Mouse (Mus musculus): ENCODE results near the gene Cux1.

Cux1 gene

GRCm38 (mm10) chr5:136567176-136568025 lies at the start of gene Cux1:
Gene Cux1, minus strand, starts transcription at chr5:136567490.
- DNase-seq (ENCODE audit: low spot score in 2 of 2): peak; percentile 45 to 80

GRCm38 (mm10) chr5:136612391-136612790 lies 45.1 kb upstream of the Cux1 start:
- DNase-seq (ENCODE audit: low spot score in 2 of 2): no peak

- DNase-seq (ENCODE audit: low spot score in 2 of 2): no peak
Measured at GRCm38 (mm10) chr5:136608814-136609434, 41.6 kb upstream of the Cux1 start.

GRCm38 (mm10) chr5:136605144-136605543 lies 37.9 kb upstream of the Cux1 start:
- DNase-seq (ENCODE audit: low spot score in 2 of 2): no peak

- DNase-seq (ENCODE audit: low spot score in 2 of 2): no peak
Measured at GRCm38 (mm10) chr5:136603176-136603964, 36.1 kb upstream of the Cux1 start.

GRCm38 (mm10) chr5:136600511-136600910 lies 33.2 kb upstream of the Cux1 start:
- DNase-seq (ENCODE audit: low spot score in 2 of 2): no peak

GRCm38 (mm10) chr5:136594896-136595540 lies 27.7 kb upstream of the Cux1 start:
- DNase-seq (ENCODE audit: low spot score in 2 of 2): no peak

- DNase-seq (ENCODE audit: low spot score in 2 of 2): no peak
Measured at GRCm38 (mm10) chr5:136591816-136592499, 24.7 kb upstream of the Cux1 start.

GRCm38 (mm10) chr5:136589002-136589401 lies 21.7 kb upstream of the Cux1 start:
- DNase-seq (ENCODE audit: low spot score in 2 of 2): no peak

GRCm38 (mm10) chr5:136588471-136588870 lies 21.2 kb upstream of the Cux1 start:
- DNase-seq (ENCODE audit: low spot score in 2 of 2): no peak

GRCm38 (mm10) chr5:136584676-136585285 lies 17.5 kb upstream of the Cux1 start:
- no peak for DNase-seq (ENCODE audit: low spot score in 2 of 2)

GRCm38 (mm10) chr5:136583666-136584464 lies 16.6 kb upstream of the Cux1 start:
- no peak for DNase-seq (ENCODE audit: low spot score in 2 of 2)

GRCm38 (mm10) chr5:136583256-136583655 lies 16.0 kb upstream of the Cux1 start:
- no peak for DNase-seq (ENCODE audit: low spot score in 2 of 2)

- no peak for DNase-seq (ENCODE audit: low spot score in 2 of 2)
Measured at GRCm38 (mm10) chr5:136582201-136582600, 14.9 kb upstream of the Cux1 start.

GRCm38 (mm10) chr5:136581625-136582024 lies 14.3 kb upstream of the Cux1 start:
- DNase-seq (ENCODE audit: low spot score in 2 of 2): no peak

GRCm38 (mm10) chr5:136581166-136581565 lies 13.9 kb upstream of the Cux1 start:
- peak in 1 of 2 experiments; percentile 38 for DNase-seq (ENCODE audit: low spot score in 2 of 2)

GRCm38 (mm10) chr5:136578201-136578600 lies 10.9 kb upstream of the Cux1 start:
- no peak for DNase-seq (ENCODE audit: low spot score in 2 of 2)

GRCm38 (mm10) chr5:136570171-136570570 lies 2.9 kb upstream of the Cux1 start:
- DNase-seq (ENCODE audit: low spot score in 2 of 2): no peak

GRCm38 (mm10) chr5:136568776-136569175 lies 1.5 kb upstream of the Cux1 start:
- peak; percentile 50 to 74 for DNase-seq (ENCODE audit: low spot score in 2 of 2)
